Mouse (Mus musculus) MN1 (cell line): ENCODE data around the gene Zfp988.
"Not testable (repeated sequence)": the region's sequence is repeated elsewhere in the genome, so short reads cannot be mapped to it uniquely, and the experiment has no call there.

Source experiments
- DNase-seq: peaks from one replicate; pipeline ENCODE4 v3.0.0-alpha.2; 2016; ENCODE audit warnings: low spot score

The Zfp988 gene

DNA sequence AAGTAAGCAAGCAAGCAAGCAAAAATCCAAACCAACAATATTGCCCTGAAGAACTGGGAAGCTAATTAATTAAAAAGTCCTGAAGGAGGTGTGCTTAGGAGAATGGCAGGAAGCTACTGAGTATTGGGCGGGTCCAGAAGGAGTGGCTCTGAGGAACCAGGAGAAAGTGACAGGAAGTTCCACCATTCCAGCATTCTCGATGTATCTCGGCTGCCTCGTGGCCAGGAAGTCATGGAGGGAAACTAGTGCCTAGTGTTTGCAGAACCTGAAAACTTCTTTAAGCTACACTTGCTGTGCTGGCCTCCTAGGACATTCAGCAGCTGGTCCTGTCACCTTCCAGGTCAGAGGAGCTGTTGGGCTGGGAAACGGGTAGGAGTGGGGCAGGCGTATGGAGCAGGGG lies at the start of gene Zfp988:
Gene Zfp988 (plus strand): TSS at position 239 of the 400 bp plus-strand sequence.
- not testable (repeated sequence) for DNase-seq

DNA sequence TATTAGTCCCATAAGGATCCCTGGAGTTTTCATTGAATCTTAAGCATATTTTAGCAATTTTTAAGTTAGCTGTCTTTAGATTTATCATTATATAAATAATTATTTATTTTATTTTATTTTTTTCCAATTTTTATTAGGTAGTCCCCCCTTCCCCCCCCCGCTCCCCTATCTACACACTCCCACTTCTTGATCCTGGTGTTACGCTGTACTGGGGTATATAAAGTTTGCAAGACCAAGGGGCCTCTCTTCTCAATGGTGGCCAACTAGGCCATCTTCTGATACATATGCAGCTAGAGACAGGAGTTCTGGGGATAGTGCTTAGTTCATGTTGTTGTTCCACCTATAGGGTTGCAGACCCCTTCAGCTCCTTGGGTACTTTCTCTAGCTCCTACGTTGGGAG lies 42.8 kb upstream of the Zfp988 start:
- DNase-seq = not testable (repeated sequence)

DNA sequence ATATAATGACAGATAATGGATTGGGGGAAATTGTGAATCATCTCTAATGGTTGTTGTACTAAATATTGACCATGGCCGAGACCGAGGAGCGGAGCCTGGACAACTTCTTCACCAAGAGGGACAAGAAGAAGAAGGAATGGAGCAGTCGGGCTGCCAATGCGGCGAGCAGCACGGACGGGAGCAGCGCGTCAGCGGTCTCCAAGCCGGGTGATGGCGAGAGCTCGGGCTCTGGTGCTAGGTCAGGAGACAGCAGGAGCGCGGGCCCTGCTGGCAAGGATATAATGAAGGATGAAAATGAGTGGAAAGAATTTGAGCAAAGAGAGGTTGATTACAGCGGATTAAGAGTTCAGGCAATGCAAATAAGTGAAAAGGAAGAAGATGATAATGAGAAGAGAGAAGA lies 38.2 kb upstream of the Zfp988 start:
- DNase-seq = not testable (repeated sequence)

DNA sequence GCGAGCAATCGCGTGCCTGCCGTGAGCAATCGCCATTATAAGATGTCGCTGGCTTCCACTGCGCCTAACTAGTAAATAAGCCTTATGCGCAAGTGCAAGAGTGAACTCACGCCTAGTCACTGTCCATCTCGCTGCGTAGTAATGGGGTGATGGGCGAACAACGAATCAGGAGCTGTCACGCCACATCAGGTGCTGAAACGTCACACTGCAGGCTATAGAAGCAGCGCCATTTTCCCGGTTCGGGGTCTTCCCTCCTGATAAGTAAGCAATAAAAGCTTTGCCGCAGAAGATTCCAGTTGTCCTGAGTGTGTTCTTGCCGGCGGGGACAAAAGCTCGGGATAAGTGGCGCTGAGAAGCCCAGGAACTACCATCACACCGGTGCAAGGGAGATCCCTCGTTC lies 36.7 kb upstream of the Zfp988 start:
- DNase-seq = not testable (repeated sequence)

DNA sequence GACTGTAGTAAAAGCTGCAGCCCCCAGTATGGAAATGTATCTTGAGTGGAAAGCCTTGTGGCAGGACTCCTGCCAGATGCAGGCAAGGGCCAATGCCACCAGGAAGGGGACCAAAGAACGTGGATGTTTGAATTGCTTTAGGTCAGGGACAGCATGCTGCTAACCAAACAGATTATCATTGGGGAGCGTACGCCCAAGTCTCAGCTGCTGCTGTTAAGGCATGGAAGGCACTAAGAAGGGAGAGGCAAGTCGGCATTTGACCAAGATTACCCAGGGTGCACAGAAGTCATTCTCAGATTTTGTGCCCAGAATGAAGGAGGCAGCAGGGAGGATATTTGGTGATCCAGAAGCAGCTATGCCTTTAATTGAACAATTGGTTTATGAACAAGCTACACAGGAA lies 35.4 kb upstream of the Zfp988 start:
- not testable (repeated sequence) for DNase-seq

DNA sequence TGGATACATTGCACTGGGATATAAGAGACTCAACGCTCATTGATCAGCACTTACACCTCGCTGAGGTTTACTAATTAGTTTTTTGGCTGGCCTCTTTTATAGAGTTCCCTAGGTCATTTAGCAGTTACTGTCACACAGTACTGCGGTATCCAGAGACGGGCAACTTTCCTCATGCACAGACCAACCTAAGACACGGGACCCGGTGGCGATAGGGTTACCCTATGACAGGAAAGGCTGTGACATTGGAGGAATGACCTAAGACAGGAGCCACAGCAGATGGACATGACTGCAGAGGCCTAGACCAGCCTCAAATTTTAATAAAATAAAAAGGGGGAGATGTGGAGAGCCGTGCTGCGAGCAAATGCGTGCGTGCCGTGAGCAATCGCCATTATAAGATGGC lies 33.9 kb upstream of the Zfp988 start:
- not testable (repeated sequence) for DNase-seq

DNA sequence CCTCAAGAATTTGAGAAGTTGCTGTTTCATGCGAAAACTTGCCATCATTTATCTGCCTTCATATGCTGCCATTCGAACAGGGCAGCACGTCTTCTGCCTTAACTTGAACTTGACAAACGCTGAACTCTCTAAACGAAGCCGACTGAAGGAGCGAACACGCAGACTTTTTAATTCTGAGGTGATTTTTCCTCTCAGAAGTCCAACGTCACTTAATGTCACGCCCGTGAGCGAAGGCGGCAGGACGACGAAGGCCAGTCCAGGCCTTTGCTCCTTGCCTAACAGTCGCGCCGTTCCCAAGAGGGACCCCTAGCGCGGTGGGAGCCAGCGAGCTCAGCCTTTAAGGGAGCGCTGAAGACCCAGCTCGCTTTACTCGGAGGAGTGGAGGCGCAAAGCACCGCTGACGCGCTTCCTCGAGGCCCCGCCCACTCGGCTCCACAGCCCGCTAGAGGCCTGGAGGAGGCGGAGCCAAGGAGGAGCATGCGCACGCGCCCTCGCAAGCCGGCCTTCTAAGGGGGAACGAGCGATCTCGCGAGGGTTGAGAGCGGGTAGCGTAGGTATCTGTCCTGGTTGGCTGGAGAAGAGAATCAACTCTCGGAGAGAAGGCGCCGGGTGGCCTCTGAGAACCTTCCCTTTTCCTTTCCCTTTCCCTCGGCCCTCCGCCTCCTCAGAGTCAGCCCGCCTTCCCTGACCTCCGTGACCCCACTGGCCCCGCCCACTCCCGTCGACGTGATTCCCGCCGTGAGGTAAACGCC lies 30.3 kb upstream of the Zfp988 start:
- DNase-seq = not testable (repeated sequence)

DNA sequence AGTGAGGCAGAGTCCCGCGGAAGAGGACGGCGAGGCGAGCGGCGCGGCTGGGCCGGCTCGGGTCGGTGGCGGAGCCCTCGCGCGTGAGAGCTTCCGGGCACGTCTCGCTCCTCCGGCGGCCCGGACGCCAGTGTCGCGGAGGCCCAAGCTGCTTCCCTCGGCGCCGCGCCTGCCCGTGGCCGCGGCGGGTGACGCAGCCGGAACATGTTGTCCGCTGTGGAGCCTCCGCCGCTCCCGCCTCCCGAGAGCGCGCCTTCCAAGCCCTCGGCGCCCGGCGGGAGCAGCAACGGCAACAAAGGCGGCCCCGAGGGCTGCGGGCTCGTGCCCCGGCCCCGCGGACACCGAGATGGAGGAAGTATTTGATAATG lies 29.7 kb upstream of the Zfp988 start:
- DNase-seq = not testable (repeated sequence)

DNA sequence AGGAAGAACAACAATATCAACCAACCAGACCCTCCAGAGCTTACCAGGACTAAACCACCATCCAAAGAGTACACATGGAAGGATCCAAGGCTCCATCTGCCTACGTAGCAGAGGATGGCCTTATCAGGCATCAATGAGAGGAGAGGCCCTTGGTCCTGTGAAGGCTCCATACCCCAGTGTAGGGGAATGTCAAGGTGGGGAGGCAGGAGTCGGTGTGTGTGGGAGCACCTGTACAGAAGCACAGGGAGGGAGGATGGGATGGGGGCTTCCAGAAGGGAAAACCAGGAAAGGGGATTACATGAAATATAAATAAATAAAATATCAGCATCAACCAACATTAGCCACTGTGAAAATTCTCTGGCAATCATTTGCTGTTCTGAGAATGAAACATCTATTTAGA lies 25.1 kb upstream of the Zfp988 start:
- not testable (repeated sequence) for DNase-seq

DNA sequence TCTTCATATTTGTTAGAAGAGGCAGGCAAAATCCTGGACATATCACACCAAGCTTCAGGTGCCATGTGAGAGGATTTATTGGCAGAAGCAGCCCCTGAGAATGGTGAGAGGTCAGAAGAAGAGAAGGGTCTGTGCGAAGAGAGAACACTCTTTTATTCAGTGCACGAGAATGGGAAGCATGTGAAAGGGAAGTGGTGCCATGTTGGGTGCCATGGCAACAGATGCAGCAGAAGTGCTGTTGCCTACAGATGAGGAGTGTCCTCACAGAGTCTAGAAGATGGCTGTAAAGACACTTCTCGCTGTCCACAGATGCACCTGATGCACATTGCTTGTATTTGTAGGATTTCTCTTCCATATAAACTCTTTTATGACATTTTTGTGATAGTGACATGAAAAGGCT lies 6.9 kb upstream of the Zfp988 start:
- not testable (repeated sequence) for DNase-seq

DNA sequence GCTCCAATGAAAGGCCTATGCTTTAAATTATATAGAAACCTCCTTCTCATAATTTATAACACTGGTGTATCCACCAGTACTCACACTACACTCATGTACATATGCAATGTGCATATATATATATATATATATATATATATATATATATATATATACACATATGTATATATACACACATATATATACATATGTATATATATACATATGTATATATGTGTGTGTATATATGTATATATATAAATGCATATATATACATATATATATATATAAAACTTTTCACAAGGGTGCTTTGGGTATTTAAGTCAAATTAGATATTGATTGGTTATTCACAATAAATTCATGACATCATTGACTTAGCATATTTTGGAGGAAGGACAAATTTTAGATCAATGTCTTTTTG lies 3.1 kb upstream of the Zfp988 start:
- DNase-seq = not testable (repeated sequence)

DNA sequence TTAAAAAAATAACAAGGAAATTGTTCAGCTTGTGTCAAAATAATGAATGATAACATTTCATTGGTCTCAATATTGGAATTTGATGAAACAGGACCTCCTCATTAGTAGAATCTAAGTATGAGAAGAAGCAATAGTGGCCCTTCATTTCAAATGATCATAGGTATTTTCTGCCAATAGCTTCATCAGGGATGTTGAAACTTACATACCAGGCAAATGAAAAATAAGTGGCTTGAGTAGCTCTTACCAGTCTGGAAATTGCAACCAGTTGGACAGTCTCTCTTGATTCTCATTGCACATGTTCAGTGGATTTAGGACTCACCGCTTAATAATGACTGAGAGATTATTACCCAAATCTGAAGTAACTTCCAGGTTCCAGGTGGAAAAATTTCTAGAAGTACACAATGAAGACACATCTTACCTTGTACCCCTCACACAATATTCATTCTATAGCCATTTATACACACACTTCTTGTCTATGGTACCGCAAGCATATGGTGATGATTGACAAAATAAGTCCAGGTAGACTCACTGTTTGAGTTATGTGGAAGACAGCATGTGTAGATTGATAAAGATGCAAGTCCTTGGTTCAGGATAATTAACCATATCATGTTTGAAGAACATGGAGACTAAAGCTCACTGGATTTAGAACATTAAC lies 29.7 kb downstream of the Zfp988 start:
- DNase-seq = peak; percentile 19

DNA sequence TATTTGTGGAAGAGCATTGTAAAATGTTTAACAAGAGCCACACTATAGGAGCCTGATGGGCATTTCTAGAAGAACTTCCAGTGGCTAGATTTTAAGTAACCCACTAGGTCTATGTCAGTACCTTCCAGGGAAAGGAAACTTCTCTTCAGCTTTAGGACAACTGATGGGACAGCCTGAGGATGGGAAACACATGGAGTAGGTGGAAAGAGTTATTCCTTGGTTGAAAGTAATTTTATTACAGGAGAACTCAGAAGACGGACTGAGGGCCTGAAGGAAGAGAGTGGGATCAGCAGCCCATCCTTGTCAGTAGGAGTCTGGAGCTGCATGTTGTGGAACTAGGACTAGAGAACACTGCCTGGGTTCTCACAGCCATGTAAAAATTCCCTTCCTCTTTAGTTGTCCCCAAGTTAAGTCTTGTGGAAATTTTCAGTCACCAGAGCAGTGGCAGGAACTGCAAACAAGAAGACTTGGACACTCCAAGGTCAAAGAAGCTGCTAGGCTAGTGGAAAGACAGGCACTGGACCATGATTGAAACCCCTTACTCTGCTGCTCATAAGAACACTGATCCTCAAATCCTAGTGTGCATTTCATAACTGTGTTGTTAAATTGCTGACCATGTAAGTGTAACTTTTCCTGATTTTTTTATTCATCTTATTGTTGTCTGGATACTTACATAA lies 30.4 kb downstream of the Zfp988 start:
- peak; percentile 13 for DNase-seq

DNA sequence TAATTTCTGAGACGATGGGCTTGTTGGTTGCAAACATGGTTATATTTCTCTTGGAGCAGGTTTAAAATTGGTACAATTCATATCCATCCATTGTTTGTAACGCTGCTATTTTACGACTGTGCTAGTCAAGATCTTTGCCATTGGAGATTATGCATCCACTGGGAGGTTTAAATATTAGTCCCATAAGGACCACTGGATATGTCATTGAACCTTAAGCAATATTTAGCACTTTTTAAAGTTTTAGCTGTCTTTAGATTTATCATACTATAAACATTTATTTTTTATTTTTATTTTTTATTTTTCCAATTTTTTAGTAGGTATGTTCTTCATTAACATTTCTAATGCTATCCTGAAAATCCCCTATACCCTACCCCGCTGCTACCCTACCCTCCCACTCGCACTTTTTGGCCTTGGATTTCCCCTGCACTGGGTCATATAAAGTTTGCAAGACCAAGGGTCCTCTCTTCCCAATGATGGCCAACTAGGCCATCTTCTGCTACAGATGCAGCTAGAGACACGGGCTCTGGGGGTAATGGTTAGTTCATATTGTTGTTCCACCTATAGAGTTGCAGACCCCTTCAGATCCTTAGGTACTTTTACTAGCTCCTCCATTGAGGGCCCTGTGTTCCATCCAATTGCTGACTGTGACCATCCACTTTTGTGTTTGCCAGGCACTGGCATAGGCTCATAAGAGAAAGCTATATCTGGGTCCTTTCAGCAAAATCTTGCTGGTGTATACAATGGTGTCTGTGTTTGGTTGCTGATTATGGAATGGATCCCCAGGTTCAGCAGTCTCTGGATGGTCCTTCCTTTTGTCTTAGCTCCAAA lies 31.1 kb downstream of the Zfp988 start:
- peak; percentile 17 for DNase-seq

DNA sequence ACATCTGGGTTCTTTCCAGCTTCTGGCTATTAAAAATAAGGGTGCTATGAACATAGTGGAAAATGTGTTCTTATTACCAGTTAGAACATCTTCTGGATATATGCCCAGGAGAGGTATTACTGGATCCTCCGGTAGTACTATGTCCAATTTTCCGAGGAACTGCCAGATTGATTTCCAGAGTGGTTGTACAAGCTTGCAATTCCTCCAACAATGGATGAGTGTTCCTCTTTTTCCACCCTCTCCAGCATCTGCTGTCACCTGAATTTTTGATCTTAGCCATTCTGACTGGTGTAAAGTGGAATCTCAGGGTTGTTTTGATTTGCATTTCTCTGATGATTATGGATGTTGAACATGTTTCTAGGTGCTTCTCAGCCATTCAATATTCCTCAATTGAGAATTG lies 32.0 kb downstream of the Zfp988 start:
- not testable (repeated sequence) for DNase-seq

DNA sequence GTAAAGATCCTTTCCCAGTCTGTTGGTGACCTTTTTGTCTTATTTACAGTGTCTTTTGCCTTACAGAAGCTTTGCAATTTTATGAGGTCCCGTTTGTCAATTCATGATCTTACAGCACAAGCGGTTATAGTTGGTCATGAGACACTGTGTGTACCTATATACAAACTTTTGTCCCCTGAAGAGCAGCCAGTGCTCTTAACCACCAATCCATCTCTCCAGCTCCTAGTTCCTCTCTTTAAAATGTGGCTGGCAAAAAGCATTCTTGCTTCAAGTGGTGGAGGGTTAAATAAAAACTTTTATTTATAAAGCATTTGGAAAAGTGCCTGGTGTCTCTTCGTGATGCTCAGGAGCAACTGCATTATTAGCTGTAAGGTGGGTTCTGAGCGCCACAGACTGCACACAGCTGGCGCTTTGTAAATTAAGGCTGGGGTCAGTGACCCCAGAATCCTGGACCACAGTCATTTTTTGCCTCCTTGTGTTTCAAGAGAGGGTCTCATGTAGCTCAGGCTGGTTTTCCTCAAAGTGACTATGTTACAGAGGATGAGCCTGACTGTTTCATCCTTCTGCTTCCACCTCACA lies 32.6 kb downstream of the Zfp988 start:
- peak; percentile 10 for DNase-seq

DNA sequence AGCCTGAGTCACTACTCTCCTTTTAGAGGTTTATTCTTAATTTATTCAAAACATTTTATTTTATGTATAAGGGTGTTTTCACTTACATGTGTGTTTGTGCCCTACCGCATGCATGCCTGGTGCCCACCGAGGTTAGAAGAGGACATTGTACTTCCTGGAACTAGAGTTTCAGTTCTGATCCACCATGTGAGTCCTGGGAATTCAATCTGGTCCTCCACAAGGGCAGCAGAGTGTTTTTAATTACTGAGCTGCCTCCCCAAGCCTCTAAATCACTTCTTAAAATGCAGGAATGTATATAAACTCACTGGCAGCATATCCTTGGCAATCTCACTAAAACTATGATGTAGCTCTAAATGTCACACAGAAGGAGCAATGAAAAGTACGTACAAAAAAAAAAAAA lies 33.2 kb downstream of the Zfp988 start:
- not testable (repeated sequence) for DNase-seq

DNA sequence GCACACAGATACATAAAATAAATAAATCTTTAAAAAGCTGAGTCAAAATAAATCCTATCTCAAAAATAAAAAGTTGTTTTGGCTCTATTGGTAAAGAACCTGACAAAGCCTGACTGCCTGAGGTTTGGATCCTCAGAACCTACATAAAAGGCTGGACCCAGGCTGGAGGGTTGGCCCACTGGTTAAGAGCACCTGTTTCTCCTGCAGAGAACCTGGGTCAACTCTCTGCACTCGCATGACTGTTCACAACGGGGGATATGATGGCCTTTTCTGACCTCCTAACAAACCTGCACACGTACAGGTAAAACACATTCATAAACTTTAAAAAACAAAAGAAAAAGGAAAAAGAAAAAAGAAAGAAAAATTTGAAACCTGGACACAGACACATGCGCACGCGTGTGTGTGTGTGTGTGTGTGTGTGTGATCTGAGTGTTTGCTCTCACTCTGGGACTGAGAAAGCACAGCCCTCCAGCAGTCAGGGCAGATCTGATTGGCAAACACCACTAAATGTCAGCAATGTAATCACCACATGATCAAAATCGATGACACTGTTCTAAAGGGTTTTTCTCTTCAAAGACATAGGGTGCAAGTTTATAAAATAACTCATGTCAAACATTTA lies 34.2 kb downstream of the Zfp988 start:
- DNase-seq = peak; percentile 7

DNA sequence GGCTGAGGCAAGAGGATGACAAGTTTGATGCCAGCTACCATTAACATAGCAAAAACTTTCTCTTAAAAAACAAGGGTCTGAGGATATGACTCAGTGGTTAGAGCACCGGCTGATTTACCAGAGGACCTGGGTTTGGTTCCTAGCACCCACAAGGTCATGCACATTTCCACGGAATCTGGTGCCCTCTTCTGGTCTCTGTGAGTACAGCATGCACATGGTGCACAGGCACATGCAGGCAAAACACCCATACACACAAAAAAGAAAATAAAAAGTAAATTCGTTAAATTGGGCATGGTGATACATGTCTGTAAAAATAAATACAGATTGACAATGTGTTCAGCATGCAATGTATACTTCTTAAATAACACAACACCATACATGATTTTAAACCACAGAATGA lies 34.8 kb downstream of the Zfp988 start:
- not testable (repeated sequence) for DNase-seq

DNA sequence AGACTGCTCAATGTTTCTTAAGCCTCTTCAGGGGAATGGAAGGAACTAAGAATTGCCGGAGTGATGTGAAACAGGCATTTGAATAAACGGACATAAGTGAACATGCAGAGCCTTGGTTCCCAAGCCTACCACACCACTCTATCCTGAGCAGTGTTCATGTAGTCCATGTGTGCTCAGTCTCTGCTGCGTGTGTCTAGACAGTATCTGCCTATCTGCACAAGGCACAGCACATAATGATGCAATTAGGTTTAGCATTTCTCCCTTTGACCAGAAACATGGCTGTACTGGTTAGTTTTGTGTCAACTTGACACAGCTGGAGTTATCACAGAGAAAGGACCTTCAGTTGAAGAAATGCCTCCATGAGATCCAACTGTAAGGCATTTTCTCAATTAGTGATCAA lies 35.4 kb downstream of the Zfp988 start:
- DNase-seq = not testable (repeated sequence)
